Mouse (Mus musculus) hindbrain, postnatal 0 days (tissue): ENCODE measurements at regions not wholly inside any gene's neighbourhood (a gene's known extent, or its start where the extent isn't known, plus 50 kb on each side); places are given as distances from the start of the nearest gene placed in this dataset.

ENCODE experiments used
- ATAC-seq: fragments of 200-750 bp; cut with Nextera tagmentation; 2 replicates; pipeline ENCODE4 v1.8.0; 2017; ENCODE audit warnings: mild to moderate bottlenecking, moderate TSS enrichment, moderate library complexity
- DNase-seq: peaks from one replicate; pipeline ENCODE4 v3.0.0-alpha.2; 2015; ENCODE audit warnings: low spot score
- H3K27ac ChIP-seq: fragments of 300-500 bp; sonication (generic); 2 replicates; pipeline ENCODE4 v1.5.1; 2014; ENCODE audit warnings: mild to moderate bottlenecking
- H3K27me3 ChIP-seq: fragments of 300-500 bp; sonication (generic); 2 replicates; pipeline ENCODE4 v1.6.1; 2014; ENCODE audit warnings: low read length, mixed read lengths; ENCODE audit not compliant: insufficient read depth
- H3K36me3 ChIP-seq: fragments of 300-500 bp; sonication (generic); 2 replicates; pipeline ENCODE4 v1.6.1; 2014; ENCODE audit warnings: low read length, mixed read lengths; ENCODE audit not compliant: insufficient read depth
- H3K4me1 ChIP-seq: fragments of 300-500 bp; sonication (generic); 2 replicates; pipeline ENCODE4 v1.6.1; 2014; ENCODE audit warnings: antibody characterized with exemption, low read length, mixed read lengths; ENCODE audit not compliant: insufficient read depth
- H3K4me2 ChIP-seq: fragments of 300-500 bp; sonication (generic); 2 replicates; pipeline ENCODE4 v1.6.1; 2014; ENCODE audit warnings: low read depth, mild to moderate bottlenecking, low read length, moderate library complexity, mixed read lengths
- H3K4me3 ChIP-seq: fragments of 300-500 bp; sonication (generic); 2 replicates; pipeline ENCODE4 v1.5.1; 2014; ENCODE audit warnings: low read length
- H3K9ac ChIP-seq: fragments of 300-500 bp; sonication (generic); replicated peaks from 2 replicates; pipeline ENCODE4 v1.6.1; 2014; ENCODE audit warnings: mild to moderate bottlenecking, low read length, moderate library complexity, mixed read lengths
- H3K9me3 ChIP-seq: fragments of 300-500 bp; sonication (generic); 2 replicates; pipeline ENCODE4 v1.6.1; 2016; ENCODE audit warnings: low read length, mixed read lengths
- CTCF ChIP-seq: IDR thresholded peaks from 2 replicates; pipeline ENCODE4 v1.5.1; 2016; ENCODE audit warnings: antibody characterized with exemption, control low read depth, low read depth
- WGBS: fragments of 180-500 bp; shearing (Covaris S2); extraction: QIAGEN DNeasy Blood & Tissue Kit; methylation state at CpG from one replicate; pipeline ENCODE4 v1.1.7; 2014; 5-methylcytosine and 5-hydroxymethylcytosine counted together

- H3K36me3 ChIP-seq = no peaks in the 10 kb centered on the region
- ATAC-seq (no peak), DNase-seq (no peak)
- H3K9me3 ChIP-seq = no peaks in the 10 kb centered on the region
- H3K4me3 ChIP-seq = no peak overlapping the region
- no peak for TF ChIP-seq CTCF
- no peak overlapping the region for H3K4me2 ChIP-seq
- WGBS = 69% methylated on average over 3 of the region's 3 CpGs
- H3K9ac ChIP-seq = no peak overlapping the region
- no peaks in the 10 kb centered on the region for H3K27me3 ChIP-seq
- H3K27ac ChIP-seq = no peak overlapping the region
- peaks cover 9% of the 10 kb centered on the region for H3K4me1 ChIP-seq
These were observed 49.9 kb upstream of the Otos start for GRCm38 (mm10) chr1:92698541-92698940.
